Mouse (Mus musculus): ENCODE results near the gene Ccdc83.

DNA sequence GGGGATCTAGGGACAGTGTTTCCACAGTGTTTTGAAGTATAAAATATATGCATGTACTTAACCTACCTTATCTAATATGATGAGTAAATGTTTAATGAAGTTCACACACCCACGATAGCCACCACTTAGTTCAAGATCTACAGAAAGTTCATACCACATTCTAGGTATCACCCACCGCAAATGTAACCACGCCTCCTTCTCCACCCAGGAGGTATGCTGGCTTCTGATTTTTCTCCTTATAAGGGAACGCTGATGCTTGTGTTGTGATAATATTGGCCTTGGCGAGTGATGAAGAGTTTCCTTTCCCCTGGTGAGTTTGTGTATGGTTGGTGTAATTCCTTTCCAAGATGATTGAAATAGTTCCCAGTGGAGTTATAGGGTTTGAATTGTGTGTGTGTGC lies 47.5 kb downstream of the Ccdc83 start:
- TF ChIP-seq CTCF (IDR thresholded peaks at IDR 0.05; ENCODE audit: low read depth, low read length) (no peak), POLR2A (IDR thresholded peaks at IDR 0.05; ENCODE audit: insufficient read depth, low read length) (no peak), EP300 (IDR thresholded peaks at IDR 0.05; ENCODE audit: insufficient read depth, low read depth, low read length) (no peak)

All from ES-Bruce4 (cell line).